ENCODE assay signal across 17 mouse cellular contexts in the genomic region with DNA sequence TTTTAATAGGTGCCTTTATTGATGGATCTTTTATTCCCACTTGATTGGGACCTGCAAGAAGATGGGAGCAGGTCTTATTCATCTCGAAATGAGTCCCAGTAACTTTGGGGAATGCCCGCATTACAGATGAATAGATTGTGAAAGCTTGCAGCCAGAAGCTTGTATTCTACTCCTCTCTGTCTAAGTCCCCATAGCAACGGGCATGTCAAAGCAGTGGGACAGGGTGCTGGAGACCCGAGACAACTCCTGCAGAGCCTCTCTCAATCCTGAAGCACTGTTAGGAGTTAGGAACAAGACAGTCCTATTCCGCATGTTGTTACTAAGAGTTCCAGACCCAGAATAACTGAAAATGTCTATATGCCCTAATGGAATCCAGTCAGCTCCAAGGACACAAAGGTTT.
DNase-seq lines count a peak whose midpoint lies in the region; ATAC-seq and TF ChIP-seq lines count a peak whose summit lies in the region.
"Had no signal": no experiment of that assay in that cellular context is flagged by ENCODE, and none has a peak within 500 bp of the region (broad histone marks: within the 10 kb centered on the region; RNA-seq: fewer than 3 reads in every experiment).

No protein-coding gene starts in this region.

- H3K4me3 ChIP-seq in neural tube, embryonic 11.5 days (ENCODE audit: low read depth, low read length): no peak overlapping the region
- H3K4me3 ChIP-seq in forebrain, embryonic 16.5 days (replicated peaks; ENCODE audit: low read length): no peak overlapping the region
- H3K4me3 ChIP-seq in hindbrain, embryonic 16.5 days (ENCODE audit: low read length): no peak overlapping the region
- H3K4me3 ChIP-seq in neural tube, embryonic 14.5 days (ENCODE audit: low read depth, low read length): no peak overlapping the region
- no peak overlapping the region for H3K4me3 ChIP-seq in intestine, postnatal 0 days (ENCODE audit: low read depth, low read length)
- H3K4me3 ChIP-seq: embryonic facial prominence, embryonic 15.5 days; heart, adult 2 months; heart, embryonic 15.5 days; kidney, embryonic 15.5 days; neural tube, embryonic 13.5 days had no signal

- H3K27me3 ChIP-seq in neural tube, embryonic 11.5 days (ENCODE audit: control insufficient read depth, insufficient read depth, low read length): no peaks in the 10 kb centered on the region
- no peaks in the 10 kb centered on the region for H3K27me3 ChIP-seq in forebrain, embryonic 16.5 days (replicated peaks; ENCODE audit: control insufficient read depth, insufficient read depth, low read length)
- H3K27me3 ChIP-seq in hindbrain, embryonic 16.5 days (replicated peaks; ENCODE audit: control insufficient read depth, insufficient read depth, low read length): no peaks in the 10 kb centered on the region
- no peaks in the 10 kb centered on the region for H3K27me3 ChIP-seq in neural tube, embryonic 14.5 days (ENCODE audit: control insufficient read depth, insufficient read depth, low read length)
- H3K27me3 ChIP-seq in intestine, postnatal 0 days (replicated peaks; ENCODE audit: control insufficient read depth, insufficient read depth, low read length): no peaks in the 10 kb centered on the region
- H3K27me3 ChIP-seq: embryonic facial prominence, embryonic 15.5 days; heart, embryonic 15.5 days; kidney, embryonic 15.5 days; neural tube, embryonic 13.5 days had no signal

- H3K27ac ChIP-seq in neural tube, embryonic 11.5 days (ENCODE audit: low read depth, low read length): no peak overlapping the region
- H3K27ac ChIP-seq in forebrain, embryonic 16.5 days (ENCODE audit: low read length): no peak overlapping the region
- no peak overlapping the region for H3K27ac ChIP-seq in hindbrain, embryonic 16.5 days (ENCODE audit: low read depth, low read length)
- H3K27ac ChIP-seq in neural tube, embryonic 14.5 days (ENCODE audit: low read depth, low read length): no peak overlapping the region
- no peak overlapping the region for H3K27ac ChIP-seq in intestine, postnatal 0 days (ENCODE audit: low read depth, low read length)
- H3K27ac ChIP-seq: embryonic facial prominence, embryonic 15.5 days; heart, adult 2 months; heart, embryonic 15.5 days; kidney, embryonic 15.5 days; neural tube, embryonic 13.5 days had no signal

- TF ChIP-seq CTCF in intestine, postnatal 0 days (IDR thresholded peaks at IDR 0.05; ENCODE audit: low read depth): no peak

- peak; percentile 54; the same call in 1 of the 2 replicates for ATAC-seq in neural tube, embryonic 11.5 days (ENCODE audit: insufficient read depth, low FRiP score, low TSS enrichment)
- peak; percentile 88 for ATAC-seq in forebrain, embryonic 16.5 days
- peak; percentile 79; the same call in 1 of the 2 replicates for ATAC-seq in hindbrain, embryonic 16.5 days
- ATAC-seq in neural tube, embryonic 14.5 days (ENCODE audit: low read depth): peak; percentile 56; the same call in 1 of the 2 replicates
- no peak for ATAC-seq in intestine, postnatal 0 days
- ATAC-seq in megakaryocyte-erythroid progenitor cell, adult 5-6 weeks (replicated peaks; ENCODE audit: low FRiP score, low TSS enrichment, poor library complexity, severe bottlenecking): no peak

- no peak for DNase-seq in neural tube, embryonic 11.5 days (ENCODE audit: low spot score)
- DNase-seq in neural tube, embryonic 10.5 days (ENCODE audit: extremely low spot score, low spot score): no peak
- DNase-seq in thymus, postnatal 0 days (ENCODE audit: low spot score): no peak
- DNase-seq: adrenal gland, postnatal 10 days; cerebellum, adult 18-20 months; gastrocnemius, postnatal 10 days; heart, adult 2 months; lung, adult 18-20 months had no signal

- no peaks in the 10 kb centered on the region for H3K36me3 ChIP-seq in neural tube, embryonic 11.5 days (ENCODE audit: control insufficient read depth, insufficient read depth, low read length)
- H3K36me3 ChIP-seq in forebrain, embryonic 16.5 days (ENCODE audit: control insufficient read depth, insufficient read depth): no peaks in the 10 kb centered on the region
- no peaks in the 10 kb centered on the region for H3K36me3 ChIP-seq in hindbrain, embryonic 16.5 days (ENCODE audit: control insufficient read depth, insufficient read depth, low read length)
- H3K36me3 ChIP-seq in neural tube, embryonic 14.5 days (ENCODE audit: control insufficient read depth, insufficient read depth, low read length): no peaks in the 10 kb centered on the region
- no peaks in the 10 kb centered on the region for H3K36me3 ChIP-seq in intestine, postnatal 0 days (ENCODE audit: control insufficient read depth, insufficient read depth)
- H3K36me3 ChIP-seq: embryonic facial prominence, embryonic 15.5 days; heart, embryonic 15.5 days; kidney, embryonic 15.5 days; neural tube, embryonic 13.5 days had no signal

- H3K4me1 ChIP-seq in neural tube, embryonic 11.5 days (ENCODE audit: control insufficient read depth, insufficient read depth, low read length): no peaks in the 10 kb centered on the region
- H3K4me1 ChIP-seq in forebrain, embryonic 16.5 days (replicated peaks; ENCODE audit: control insufficient read depth, insufficient read depth, low read length): no peaks in the 10 kb centered on the region
- H3K4me1 ChIP-seq in hindbrain, embryonic 16.5 days (ENCODE audit: control insufficient read depth, insufficient read depth, low read depth, low read length): no peaks in the 10 kb centered on the region
- no peaks in the 10 kb centered on the region for H3K4me1 ChIP-seq in neural tube, embryonic 14.5 days (ENCODE audit: control insufficient read depth, insufficient read depth, low read length)
- no peaks in the 10 kb centered on the region for H3K4me1 ChIP-seq in intestine, postnatal 0 days (replicated peaks; ENCODE audit: control insufficient read depth, insufficient read depth, low read length)
- H3K4me1 ChIP-seq: embryonic facial prominence, embryonic 15.5 days; kidney, embryonic 15.5 days had no signal

- H3K4me2 ChIP-seq in neural tube, embryonic 11.5 days (ENCODE audit: low read depth): no peak overlapping the region
- no peak overlapping the region for H3K4me2 ChIP-seq in forebrain, embryonic 16.5 days (ENCODE audit: low read length)
- no peak overlapping the region for H3K4me2 ChIP-seq in hindbrain, embryonic 16.5 days (ENCODE audit: low read length)
- H3K4me2 ChIP-seq in neural tube, embryonic 14.5 days (ENCODE audit: low read depth, low read length): no peak overlapping the region
- no peak overlapping the region for H3K4me2 ChIP-seq in intestine, postnatal 0 days (replicated peaks; ENCODE audit: low read depth)
- H3K4me2 ChIP-seq: embryonic facial prominence, embryonic 15.5 days; heart, embryonic 15.5 days; kidney, embryonic 15.5 days; neural tube, embryonic 13.5 days had no signal

- no peaks in the 10 kb centered on the region for H3K9me3 ChIP-seq in neural tube, embryonic 11.5 days (ENCODE audit: control insufficient read depth, low read length)
- peaks cover 4% of the 10 kb centered on the region; the same call in 1 of the 2 replicates for H3K9me3 ChIP-seq in forebrain, embryonic 16.5 days (ENCODE audit: control insufficient read depth, low read length)
- no peaks in the 10 kb centered on the region for H3K9me3 ChIP-seq in hindbrain, embryonic 16.5 days (ENCODE audit: control insufficient read depth, low read length)
- no peaks in the 10 kb centered on the region for H3K9me3 ChIP-seq in neural tube, embryonic 14.5 days (ENCODE audit: control insufficient read depth, low read length)
- no peaks in the 10 kb centered on the region for H3K9me3 ChIP-seq in intestine, postnatal 0 days (ENCODE audit: control insufficient read depth)
- H3K9me3 ChIP-seq: embryonic facial prominence, embryonic 15.5 days; heart, embryonic 15.5 days; kidney, embryonic 15.5 days; neural tube, embryonic 13.5 days had no signal

- 65% methylated on average over 5 of the region's 5 CpGs for WGBS in neural tube, embryonic 11.5 days
- 12% methylated on average over 5 of the region's 5 CpGs for WGBS in forebrain, embryonic 16.5 days
- 27% methylated on average over 5 of the region's 5 CpGs for WGBS in hindbrain, embryonic 16.5 days
- 45% methylated on average over 5 of the region's 5 CpGs for WGBS in neural tube, embryonic 14.5 days
- 85% methylated on average over 5 of the region's 5 CpGs for WGBS in intestine, postnatal 0 days

- no peak overlapping the region for H3K9ac ChIP-seq in neural tube, embryonic 11.5 days (ENCODE audit: low read length)
- H3K9ac ChIP-seq in forebrain, embryonic 16.5 days (replicated peaks; ENCODE audit: low read depth, low read length): no peak overlapping the region
- H3K9ac ChIP-seq in hindbrain, embryonic 16.5 days (ENCODE audit: low read depth, low read length): no peak overlapping the region
- H3K9ac ChIP-seq in neural tube, embryonic 14.5 days (replicated peaks; ENCODE audit: low read depth, low read length): no peak overlapping the region
- no peak overlapping the region for H3K9ac ChIP-seq in intestine, postnatal 0 days (ENCODE audit: low read depth, low read length)
- H3K9ac ChIP-seq: embryonic facial prominence, embryonic 15.5 days; heart, embryonic 15.5 days; kidney, embryonic 15.5 days; neural tube, embryonic 13.5 days had no signal

Comparison
In these comparisons a context has a peak if more than half of its experiments do, and no peak if none do; other contexts are left out.
1. ATAC-seq: peak in neural tube, embryonic 11.5 days (single experiment), forebrain, embryonic 16.5 days (single experiment), hindbrain, embryonic 16.5 days (single experiment) and neural tube, embryonic 14.5 days (single experiment); none in intestine, postnatal 0 days (single experiment) and megakaryocyte-erythroid progenitor cell, adult 5-6 weeks (single experiment).